Mouse (Mus musculus) urinary bladder, postnatal 4 days (tissue): ENCODE data around the gene Eef2k.
"Not testable (repeated sequence)": the region's sequence is repeated elsewhere in the genome, so short reads cannot be mapped to it uniquely, and the experiment has no call there.

Source experiments
- DNase-seq, 2 experiments: peaks; one replicate each; pipeline ENCODE4 v3.0.0; 2021 to 2022; ENCODE audit warnings: low spot score in 2 of 2

Eef2k gene

DNA sequence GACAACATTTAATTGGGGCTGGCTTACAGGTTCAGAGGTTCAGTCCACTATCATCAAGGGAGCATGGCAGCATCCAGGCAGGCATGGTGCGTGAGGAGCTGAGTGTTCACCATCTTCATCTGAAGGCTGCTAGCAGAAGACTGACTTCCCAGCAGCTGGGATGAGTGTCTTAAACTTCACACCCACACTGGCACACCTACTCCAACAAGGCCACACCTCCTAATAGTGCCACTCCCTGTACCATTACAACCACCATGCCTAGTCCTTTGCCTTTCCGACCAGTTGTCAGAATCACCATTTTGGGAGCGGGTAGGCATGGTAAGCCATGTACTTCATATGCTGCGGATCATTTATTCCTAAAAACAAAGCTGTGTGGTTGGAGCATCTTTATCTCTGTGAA, 38.1 kb downstream of the Eef2k start:
- no peak for DNase-seq

DNA sequence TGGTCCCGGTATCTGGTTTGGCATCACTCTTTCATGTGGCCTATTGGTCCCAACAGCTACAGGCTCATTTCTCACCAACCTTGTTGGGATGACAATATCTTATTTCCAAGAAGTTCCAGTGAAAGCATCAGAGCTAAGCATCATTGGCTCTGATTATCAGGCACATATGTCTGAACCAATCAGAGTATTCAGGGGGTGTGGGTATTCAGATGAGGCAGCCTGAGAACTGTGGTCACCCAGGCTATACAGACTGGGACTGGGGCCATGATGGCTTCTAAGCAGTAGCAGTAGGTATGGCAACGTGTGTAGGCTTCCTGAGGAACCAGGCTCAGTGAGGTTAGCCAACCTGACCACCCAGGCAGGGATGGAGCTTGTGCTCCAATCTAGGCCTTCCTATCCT, 38.8 kb downstream of the Eef2k start:
- no peak for DNase-seq

DNA sequence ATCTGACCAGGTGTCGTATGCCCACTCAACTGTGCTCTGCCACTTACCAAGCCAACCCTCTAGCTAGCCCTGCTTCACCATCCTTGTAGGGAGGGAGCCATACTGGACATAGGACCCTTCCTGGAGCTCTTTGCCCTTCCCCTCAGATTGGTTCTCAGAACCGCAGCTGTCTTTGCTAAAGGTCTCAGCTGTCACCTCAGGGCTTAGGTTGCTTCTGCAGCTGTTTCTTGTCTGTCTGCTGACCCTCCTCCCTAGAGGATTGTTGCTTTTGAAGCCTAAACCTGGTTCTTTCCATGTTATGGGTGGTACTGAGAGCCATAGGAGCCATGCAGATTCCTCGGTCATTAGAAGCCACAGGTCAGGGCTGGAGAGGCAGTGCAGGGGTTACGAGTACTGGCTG, 40.0 kb downstream of the Eef2k start:
- no peak for DNase-seq

DNA sequence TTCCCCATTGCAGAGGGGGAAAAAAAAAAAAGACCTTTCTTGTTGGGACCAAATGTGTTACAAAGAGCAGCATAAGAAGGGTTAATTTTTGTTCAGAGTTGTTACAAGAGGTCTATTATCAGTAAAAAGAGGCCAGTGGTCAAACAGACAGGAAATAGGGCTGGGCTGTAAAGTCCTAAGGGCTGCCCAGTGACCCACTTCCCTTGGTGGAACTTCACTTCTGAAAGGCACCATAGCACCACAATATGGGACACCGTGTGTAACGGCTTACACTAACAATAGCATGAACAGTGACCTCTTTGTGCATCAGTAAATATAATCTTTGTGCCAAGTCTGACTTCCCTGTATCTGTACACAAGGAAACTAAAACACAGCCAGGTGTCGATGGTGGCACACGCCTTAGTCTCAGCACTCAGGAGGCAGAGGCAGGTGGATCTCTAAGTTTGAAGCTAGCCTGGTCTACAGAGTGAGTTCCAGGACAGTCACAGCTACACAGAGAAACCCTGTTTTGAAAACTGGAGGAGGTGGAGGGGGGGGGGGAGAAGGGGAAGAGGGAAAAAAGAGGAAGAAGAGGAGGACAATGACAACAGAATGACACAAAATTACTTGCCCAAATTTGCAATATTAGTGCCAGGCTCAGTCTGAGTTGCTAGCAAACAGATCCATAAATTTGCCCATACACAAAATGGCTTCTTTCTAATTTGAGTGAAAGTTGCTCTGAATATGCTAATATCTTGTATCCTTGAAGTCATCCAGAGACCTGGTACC, 41.1 kb downstream of the Eef2k start:
- no peak for DNase-seq

- DNase-seq: no peak
These were observed 42.1 kb downstream of the Eef2k start for GRCm38 (mm10) chr7:120884746-120885145.

DNA sequence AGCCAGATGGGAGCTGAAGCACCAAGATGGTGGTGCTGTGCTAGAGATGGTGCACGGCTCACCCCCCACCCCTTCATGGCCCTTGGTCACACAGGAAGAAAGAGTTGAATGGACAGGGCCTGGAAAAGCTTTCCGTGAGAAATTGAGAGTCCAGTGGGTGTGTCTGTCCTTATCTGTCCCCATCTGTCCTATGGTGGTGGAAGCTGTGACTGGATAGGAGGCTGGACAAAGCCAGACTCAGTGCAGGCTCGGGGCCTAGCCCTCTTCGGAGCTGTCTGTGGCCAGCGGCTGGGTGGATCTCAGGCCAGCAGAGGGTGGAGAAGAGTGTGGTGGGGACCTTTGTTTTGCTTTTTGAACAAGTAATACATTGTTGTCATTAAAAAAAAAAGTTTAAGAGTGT, 50.5 kb downstream of the Eef2k start:
- DNase-seq: no peak

- no peak for DNase-seq
These were observed 54.4 kb downstream of the Eef2k start for GRCm38 (mm10) chr7:120897054-120897453.

DNA sequence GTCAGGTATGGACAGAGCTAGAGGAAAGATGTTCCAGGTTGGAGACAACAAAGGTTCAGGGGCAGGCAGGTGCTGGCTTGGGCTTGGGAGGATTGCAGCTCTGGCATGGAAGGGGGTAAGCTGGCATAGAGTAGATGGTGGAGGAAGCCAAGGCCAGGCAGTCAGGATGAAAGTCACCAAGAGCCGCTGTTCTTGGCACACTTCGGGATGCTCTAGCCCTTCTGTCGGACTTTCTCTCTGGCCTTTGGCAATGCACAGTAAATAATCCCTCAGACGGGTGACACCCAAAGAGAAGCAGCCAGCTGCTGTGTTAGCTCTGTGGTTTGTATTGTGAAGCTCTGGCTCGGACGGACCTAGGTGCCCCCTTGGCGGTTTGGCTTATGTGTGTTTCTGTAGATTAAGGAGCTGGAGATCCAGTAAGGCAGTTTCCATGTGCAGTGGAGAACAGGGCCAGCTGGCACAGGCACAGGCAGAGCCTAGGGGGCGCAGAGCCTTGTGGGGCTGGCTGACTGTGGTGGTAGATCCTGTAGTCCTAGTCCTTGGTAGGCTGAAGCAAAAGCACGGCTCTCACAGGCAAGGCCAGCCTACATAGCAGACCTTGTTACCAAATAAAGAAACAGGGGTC, 55.2 kb downstream of the Eef2k start:
- no peak for DNase-seq

DNA sequence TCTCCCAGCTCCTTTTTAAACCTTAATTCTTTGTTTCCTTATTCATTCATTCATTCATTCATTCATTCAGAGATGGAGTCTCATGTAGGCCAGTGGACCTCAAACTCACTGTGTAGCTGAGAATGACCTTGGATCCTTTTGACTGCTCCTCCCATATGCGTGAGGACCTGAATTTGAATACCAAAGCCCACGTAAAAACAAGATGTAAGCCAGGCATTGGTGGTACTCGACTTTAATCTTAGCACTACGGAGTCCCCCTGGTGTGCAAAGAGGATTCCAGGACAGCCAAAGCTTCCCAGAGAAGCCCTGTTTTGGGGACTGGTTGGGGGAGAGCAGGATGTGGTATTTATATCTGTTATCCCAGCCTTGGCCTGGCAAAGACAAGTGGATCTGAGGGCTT, 57.6 kb downstream of the Eef2k start:
- DNase-seq: no peak

DNA sequence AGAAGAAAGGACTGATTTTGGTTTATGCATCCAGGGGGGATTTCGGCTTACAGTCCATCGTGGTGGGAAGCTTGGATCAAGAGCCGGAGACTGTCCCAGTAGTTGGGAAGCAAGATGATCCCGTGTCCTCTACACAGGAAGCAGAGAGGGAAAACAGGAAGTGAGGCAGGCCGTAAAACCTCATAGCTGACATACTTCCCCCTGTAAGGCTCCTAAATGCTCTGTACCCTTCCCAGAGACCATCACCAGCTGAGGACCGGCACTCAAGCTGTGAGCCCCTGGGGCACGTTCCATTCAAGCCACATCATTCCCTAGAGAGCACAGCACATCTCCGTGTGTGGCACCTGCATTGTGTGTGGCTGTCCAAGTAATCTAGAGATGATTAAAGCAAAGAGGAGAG, 59.1 kb downstream of the Eef2k start:
- DNase-seq: no peak

DNA sequence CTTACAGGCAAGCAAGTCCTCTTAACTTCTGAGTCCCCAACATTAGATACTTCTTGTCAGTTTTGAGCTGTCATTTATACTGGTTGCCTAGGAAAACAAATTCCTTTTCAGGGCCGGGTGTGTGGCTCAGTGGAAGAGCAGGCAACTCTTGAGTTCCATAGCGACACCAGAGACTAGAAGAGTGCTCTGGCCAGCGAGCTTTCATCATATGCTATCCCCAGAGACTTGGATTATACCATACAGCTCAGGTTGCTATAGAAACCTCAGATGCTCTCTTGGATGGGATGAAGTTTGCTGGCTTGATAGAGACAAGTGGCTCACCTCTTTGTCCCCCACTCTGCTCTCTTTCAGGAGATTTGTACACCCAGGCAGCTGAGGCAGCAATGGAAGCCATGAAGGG, 60.3 kb downstream of the Eef2k start:
- DNase-seq: no peak

- DNase-seq: not testable (repeated sequence)
These were observed 67.5 kb downstream of the Eef2k start for GRCm38 (mm10) chr7:120910172-120910571.

GRCm38 (mm10) chr7:120911268-120911667, 68.6 kb downstream of the Eef2k start:
- not testable (repeated sequence) for DNase-seq

GRCm38 (mm10) chr7:120913332-120913731, 70.7 kb downstream of the Eef2k start:
- DNase-seq: no peak

DNA sequence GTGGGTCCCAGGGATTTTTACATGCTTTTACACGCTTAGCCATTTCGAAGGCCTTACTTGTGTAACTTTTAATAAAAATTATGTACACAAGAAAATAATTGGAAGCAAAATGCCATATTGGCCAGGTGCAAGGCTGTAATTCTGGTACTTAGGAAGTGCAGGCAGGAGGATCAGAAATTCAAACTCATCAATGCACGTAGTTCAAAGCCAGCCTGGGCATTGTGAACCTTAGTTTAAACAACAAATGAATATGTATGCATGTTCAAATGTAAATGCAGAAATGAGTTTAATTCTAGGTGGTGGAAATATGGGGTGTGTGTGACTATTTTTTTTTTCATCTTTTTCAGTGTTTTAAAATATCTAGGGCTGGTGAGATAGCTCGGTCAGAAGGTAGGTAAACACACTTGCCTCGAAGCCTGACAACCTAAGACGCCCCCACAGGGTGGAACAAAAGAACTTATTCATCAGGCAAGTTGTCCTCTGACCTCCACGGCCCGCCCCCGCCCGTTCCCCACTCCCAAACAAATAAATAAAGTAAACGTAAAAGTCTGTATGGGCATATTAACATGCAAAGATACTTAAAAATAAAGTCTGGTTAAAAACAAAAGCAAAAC, 73.7 kb downstream of the Eef2k start:
- DNase-seq: no peak

- no peak for DNase-seq
These were observed 74.6 kb downstream of the Eef2k start for GRCm38 (mm10) chr7:120917279-120917591.

- DNase-seq: peak; percentile 99
These were observed 75.2 kb downstream of the Eef2k start, which contains the start of gene Polr3e for GRCm38 (mm10) chr7:120917592-120918461. TSS of gene Polr3e (plus strand) at chr7:120917744.

DNA sequence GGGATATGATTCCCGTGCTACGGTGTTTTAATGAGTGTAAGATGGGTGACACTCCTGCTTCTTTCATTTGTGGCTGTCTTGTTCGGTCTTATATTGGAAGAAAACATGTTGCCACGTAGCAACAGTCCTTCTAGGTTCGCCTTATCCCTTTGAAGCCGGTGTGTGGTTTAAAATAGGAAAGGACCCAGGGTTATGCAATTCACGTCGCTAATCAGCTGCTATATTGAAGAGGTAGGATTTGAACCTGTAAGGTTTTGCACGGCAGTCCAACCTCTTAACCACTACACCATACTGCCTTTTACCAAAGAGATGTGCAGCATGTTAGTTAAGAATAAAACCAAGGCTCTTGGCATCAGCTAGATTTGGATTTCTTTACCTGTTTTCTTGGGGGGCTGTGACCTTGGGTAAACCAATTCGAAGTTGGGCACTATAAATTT, 75.9 kb downstream of the Eef2k start:
- DNase-seq: no peak

DNA sequence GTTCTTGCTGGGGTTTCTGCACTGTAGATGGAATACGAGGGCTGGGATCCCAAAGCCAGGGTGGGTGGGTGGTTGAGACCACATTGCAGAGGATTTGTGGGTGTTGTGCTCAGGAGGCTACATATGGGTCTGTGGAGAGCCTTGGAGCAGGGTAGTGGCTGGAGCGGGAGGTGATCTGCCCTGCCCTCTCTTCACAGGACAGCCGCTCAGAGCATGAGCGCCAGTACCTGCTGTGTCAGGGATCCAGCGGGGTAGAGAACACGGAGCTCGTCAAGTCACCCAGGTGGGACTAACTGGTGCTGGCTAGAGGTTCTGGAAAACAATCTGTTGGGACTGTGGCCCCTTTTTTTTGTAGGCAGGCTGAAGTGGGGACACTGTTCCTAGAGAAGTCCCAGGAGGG, 90.5 kb downstream of the Eef2k start:
- DNase-seq: no peak

- DNase-seq: no peak
These were observed 91.1 kb downstream of the Eef2k start for GRCm38 (mm10) chr7:120933680-120934195.

DNA sequence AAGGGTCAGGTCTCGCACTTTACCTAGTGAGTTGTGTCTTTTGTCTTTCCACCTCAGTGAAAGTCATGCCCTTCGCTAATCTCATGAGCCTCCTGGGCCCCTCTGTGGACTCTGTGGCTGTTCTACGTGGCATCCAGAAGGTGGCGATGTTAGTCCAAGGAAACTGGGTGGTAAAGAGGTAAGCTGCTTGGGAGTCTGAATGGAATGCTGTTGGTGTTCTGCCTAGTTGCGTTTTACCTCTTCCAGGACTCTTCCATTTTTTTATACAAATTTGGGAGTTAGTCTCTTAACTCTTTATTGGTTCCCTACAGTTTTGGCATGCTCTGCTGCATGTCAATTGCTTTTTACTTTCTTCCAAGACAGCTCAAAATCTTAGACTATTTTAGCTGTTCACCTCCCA, 92.1 kb downstream of the Eef2k start:
- no peak for DNase-seq

DNA sequence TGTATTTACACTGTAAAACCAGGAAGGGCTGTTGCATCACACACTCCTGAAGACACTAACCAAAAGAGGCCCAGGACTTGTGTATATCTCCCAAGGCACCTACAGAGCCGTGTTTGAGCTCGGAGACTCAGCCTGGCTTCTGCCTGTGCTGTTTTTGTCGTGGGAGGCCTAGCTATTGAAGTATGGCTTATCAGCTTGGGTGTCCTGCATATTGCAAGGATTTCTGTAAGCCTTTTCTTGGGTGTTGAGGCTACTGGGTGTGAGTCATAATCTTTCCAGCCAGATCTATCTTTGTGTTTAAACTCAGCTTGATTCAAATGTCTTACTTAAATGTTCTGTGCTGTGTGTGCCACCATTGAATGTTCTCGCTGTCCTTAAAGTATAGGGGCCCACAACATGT, 93.9 kb downstream of the Eef2k start:
- DNase-seq: no peak
